Mouse (Mus musculus) small intestine, adult 2 months (tissue): Measurements from ENCODE around the gene Rnf2. TPM values are rescaled to one million over a fixed set of nuclear protein-coding genes. Genes with fewer than 3 reads are reported as not detected.

Experiments
- H3K27ac ChIP-seq: fragments of 200-500 bp; 2 replicates; pipeline ENCODE4 v1.5.1; 2012; ENCODE audit warnings: low read depth, low read length, control low read depth, inconsistent platforms; ENCODE audit not compliant: insufficient read depth
- H3K27me3 ChIP-seq: fragments of 200-500 bp; 2 replicates; pipeline ENCODE4 v1.6.1; 2012; ENCODE audit warnings: mild to moderate bottlenecking, moderate library complexity, low read length, inconsistent platforms; ENCODE audit not compliant: control insufficient read depth, insufficient read depth
- H3K36me3 ChIP-seq: fragments of 200-500 bp; 2 replicates; pipeline ENCODE4 v1.6.1; 2012; ENCODE audit warnings: mild to moderate bottlenecking, low read length, control low read depth, inconsistent platforms; ENCODE audit not compliant: control insufficient read depth, insufficient read depth
- H3K4me1 ChIP-seq: fragments of 200-500 bp; 2 replicates; pipeline ENCODE4 v1.6.1; 2012; ENCODE audit warnings: low read length, inconsistent platforms, mixed read lengths; ENCODE audit not compliant: control insufficient read depth, insufficient read depth, insufficient read length
- H3K4me3 ChIP-seq: fragments of 200-500 bp; 2 replicates; pipeline ENCODE4 v1.5.1; 2012; ENCODE audit warnings: low read depth, mild to moderate bottlenecking, control low read depth, inconsistent platforms, low read length, moderate library complexity
- CTCF ChIP-seq: fragments of 200-500 bp; IDR thresholded peaks from 2 replicates; pipeline ENCODE4 v1.5.1; 2012; ENCODE audit warnings: low read depth, mild to moderate bottlenecking, control low read depth, inconsistent platforms, low read length, moderate library complexity, mixed read lengths; ENCODE audit not compliant: insufficient replicate concordance, insufficient read length; ENCODE audit errors: extremely low read depth
- POLR2A ChIP-seq: fragments of 200-500 bp; IDR thresholded peaks from 2 replicates; pipeline ENCODE4 v1.6.1; 2012; ENCODE audit warnings: low read depth, mild to moderate bottlenecking, control low read depth, inconsistent platforms, low read length, moderate library complexity
- WGBS: fragments of 180-500 bp; shearing (Covaris S2); methylation state at CpG from one replicate; pipeline ENCODE4 v1.1.7; 2018; 5-methylcytosine and 5-hydroxymethylcytosine counted together
- polyA plus RNA-seq: library from polyadenylated mRNA; depleted of rRNA; stranded (reverse); fragments of >200 nt; gene quantifications from 2 replicates; pipeline ENCODE4 v1.2.3, GENCODE M21; 2012

Gene Rnf2
- polyA plus RNA-seq, 1 experiment, result 4.6 TPM

DNA sequence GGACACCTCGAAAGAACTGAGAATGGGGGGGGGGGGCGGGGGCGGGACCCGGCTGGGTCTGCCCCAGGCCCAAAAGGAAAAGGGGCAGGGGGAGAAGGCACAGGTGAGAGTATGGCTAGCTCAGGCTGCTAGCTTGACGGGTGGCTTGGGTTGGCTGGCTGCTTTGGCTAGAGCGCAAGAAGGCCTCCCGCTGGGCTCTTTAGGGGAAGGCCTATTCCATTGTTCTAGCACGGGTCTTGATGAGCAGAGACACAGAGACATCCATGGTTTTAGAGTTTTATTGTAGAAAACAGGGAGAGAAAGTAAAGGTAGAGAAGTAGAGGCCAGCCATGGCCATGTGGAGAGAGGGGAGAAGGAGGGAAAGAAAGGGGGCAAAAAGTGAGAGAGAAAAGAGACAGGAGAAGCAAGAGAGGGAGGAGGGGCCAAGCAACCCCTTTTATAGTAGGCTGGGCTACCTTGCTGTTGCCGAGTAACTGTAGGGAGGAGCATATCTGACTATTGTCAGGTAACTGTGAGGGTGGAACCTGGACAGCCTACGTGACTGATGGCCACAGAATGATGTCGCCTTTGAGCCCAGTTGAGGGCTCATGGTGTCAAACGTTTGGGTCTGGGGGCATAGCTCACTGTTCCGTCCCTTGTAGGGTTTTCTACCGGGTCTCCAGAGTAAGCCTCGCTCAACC lies 17.0 kb upstream of the Rnf2 start:
- TF ChIP-seq POLR2A (no peak), CTCF (no peak)
- no peaks in the 10 kb centered on the region for H3K36me3 ChIP-seq
- no peaks in the 10 kb centered on the region for H3K4me1 ChIP-seq
- 83% methylated on average over 13 of the region's 15 CpGs for WGBS
- no peak overlapping the region for H3K4me3 ChIP-seq
- H3K27me3 ChIP-seq, result no peaks in the 10 kb centered on the region
- H3K27ac ChIP-seq, result no peak overlapping the region

DNA sequence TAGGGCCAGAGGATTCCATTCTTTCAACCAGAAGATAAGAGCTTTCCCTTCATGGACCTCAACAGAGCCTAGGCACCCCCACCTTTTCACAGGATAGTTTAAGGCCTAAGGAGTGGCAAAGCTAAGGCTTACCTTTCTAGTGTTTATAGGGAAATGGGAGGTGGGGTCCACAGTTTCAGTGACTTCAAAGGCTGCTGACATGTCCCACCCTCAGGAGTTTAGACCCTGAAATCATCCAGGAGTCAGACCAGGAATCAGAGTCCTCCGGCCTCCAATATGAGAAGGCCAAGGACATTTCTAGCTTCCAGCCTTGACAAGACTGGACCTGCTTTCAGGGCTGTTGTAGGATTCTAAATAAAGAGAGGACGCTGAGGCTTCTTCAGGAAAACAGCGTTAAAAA lies 16.1 kb upstream of the Rnf2 start:
- no peak for TF ChIP-seq POLR2A
- no peak for TF ChIP-seq CTCF
- no peaks in the 10 kb centered on the region for H3K27me3 ChIP-seq
- no peak overlapping the region for H3K4me3 ChIP-seq
- WGBS, result 91% methylated on average over 3 of the region's 3 CpGs
- no peak overlapping the region for H3K27ac ChIP-seq
- H3K4me1 ChIP-seq, result no peaks in the 10 kb centered on the region
- H3K36me3 ChIP-seq, result no peaks in the 10 kb centered on the region

DNA sequence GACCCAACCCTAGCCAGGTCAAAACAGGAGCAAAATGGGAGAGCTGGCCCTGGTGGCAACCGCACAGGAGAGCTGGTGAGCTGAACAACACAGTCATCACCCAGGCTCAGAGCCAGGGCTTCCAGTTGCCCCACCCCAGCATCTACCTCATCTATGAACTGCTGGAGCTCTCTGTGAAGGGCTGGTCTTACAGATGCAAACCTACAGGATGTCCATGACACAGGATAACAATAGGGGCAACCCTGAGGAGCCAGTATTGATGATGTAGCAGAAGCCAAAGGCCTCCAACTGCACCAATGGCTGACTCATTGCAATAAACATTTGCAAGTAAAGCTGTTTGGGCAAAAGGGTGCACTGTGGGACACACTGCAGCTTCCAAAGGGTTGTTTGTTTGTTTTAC lies 15.0 kb upstream of the Rnf2 start:
- WGBS, result 91% methylated on average over 1 of the region's 1 CpGs
- no peaks in the 10 kb centered on the region for H3K4me1 ChIP-seq
- H3K36me3 ChIP-seq, result no peaks in the 10 kb centered on the region
- H3K4me3 ChIP-seq, result no peak overlapping the region
- H3K27ac ChIP-seq, result no peak overlapping the region
- no peaks in the 10 kb centered on the region for H3K27me3 ChIP-seq
- no peak for TF ChIP-seq POLR2A
- no peak for TF ChIP-seq CTCF

DNA sequence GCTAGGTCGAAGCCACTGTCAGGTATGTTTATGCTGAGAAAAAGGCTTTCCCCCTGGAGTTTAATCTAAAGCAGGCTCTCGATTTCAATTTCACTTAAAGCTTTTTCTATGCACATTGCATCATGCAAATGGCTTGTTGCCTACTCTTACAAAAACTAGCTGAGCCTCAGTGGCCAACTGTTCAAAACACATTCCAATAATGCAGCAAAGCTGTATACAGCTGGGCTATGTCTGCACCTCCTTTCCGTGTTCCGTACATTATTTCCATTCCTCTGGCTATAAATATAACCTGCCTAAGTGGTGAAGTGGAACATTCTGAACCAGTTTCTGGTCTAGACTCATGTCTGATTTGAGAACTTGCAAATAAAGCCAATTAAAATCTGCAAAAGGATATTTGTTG lies 13.4 kb upstream of the Rnf2 start:
- Histone ChIP-seq H3K4me3 (no peak overlapping the region), H3K27ac (no peak overlapping the region), H3K36me3 (no peaks in the 10 kb centered on the region), H3K27me3 (no peaks in the 10 kb centered on the region), H3K4me1 (no peaks in the 10 kb centered on the region)
- 83% methylated on average over 4 of the region's 4 CpGs for WGBS
- no peak for TF ChIP-seq CTCF
- TF ChIP-seq POLR2A, result no peak

DNA sequence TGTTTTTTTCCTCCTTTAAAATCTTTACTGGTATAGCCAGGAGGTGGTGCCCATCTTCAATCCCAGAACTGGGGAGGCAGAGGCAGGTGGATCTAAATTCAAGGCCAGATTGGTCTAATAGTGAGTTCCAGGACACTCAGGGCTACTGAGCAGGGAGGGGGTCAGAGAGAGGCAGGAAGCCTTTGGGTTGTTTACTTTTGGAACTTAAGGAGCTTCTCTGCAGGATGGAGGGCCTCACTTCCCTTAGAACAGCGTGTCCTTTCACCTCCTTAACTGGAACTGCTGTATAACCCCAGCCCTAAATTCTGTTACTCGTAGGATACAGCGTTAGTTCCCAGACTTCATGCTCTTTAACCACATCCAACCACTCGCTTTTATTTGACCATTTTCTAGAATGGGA lies 10.1 kb upstream of the Rnf2 start:
- TF ChIP-seq CTCF, result no peak
- TF ChIP-seq POLR2A, result no peak
- no peak overlapping the region for H3K27ac ChIP-seq
- no peaks in the 10 kb centered on the region for H3K4me1 ChIP-seq
- WGBS, result 56% methylated on average over 4 of the region's 4 CpGs
- no peak overlapping the region for H3K4me3 ChIP-seq
- H3K36me3 ChIP-seq, result no peaks in the 10 kb centered on the region
- H3K27me3 ChIP-seq, result no peaks in the 10 kb centered on the region

DNA sequence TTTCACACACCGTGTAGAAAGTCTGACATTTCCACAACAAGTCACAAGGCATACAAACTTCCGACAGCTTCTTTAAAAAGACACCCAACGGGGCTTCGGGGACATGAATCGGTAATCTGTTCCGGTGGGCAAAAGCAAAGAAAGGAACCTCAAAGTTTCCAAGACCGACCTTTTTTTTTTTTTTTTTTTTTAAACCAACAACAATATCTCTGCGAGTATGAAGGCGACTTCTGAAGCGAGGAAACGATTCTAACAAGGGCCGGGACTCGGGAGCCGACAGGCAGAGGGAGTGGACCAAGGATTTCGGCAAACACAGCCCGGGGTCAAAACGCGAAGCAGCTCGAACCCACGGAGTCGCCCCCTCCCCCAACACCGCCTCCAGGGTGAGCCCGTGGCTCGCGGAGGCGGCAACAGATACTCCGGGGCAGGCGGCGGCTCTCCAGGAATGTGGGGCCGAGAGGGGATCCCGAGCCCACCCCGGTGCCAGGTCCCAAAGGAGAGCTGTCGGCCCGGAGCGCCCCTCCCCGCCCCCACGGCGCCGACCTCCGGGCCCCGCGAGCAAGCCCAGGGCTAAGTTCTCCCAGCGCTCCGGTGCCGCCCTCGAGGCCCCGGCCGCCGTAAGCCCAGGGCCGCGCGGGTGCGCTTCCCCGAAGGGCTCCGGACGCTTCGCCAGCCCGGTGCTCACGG lies 797 bp downstream of the Rnf2 start:
- Histone ChIP-seq H3K27ac (peak overlapping the region; percentile 28; the same call in 1 of the 2 replicates), H3K27me3 (no peaks in the 10 kb centered on the region), H3K4me3 (peak overlapping the region; percentile 75), H3K36me3 (no peaks in the 10 kb centered on the region), H3K4me1 (no peaks in the 10 kb centered on the region)
- TF ChIP-seq CTCF (no peak), POLR2A (no peak)
- WGBS, result 1% methylated on average over 59 of the region's 59 CpGs

DNA sequence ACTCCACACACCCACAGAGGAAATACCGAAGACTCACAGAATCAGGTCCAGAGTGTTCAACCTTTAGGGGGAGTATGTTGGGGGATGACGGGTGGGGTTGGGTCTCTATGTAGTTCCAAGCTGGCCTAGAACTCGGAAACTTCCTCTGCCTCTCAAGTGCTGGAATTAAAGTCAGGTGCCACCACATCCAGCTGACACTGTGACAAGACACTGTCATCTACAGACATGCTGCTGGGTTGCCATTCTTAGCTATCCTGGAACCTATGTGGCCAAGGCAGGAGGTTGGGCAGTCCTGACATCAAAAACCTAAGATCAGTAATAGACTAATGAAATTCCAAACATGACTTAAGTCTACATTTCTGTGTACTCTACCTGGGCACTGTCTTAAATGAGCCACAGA lies 2.4 kb downstream of the Rnf2 start:
- WGBS, result 88% methylated on average over 3 of the region's 3 CpGs
- Histone ChIP-seq H3K4me3 (no peak overlapping the region), H3K36me3 (no peaks in the 10 kb centered on the region), H3K27ac (no peak overlapping the region), H3K27me3 (no peaks in the 10 kb centered on the region), H3K4me1 (no peaks in the 10 kb centered on the region)
- TF ChIP-seq POLR2A, result no peak
- no peak for TF ChIP-seq CTCF
